Mouse (Mus musculus): Measurements from ENCODE around the gene Txn2. TPM values are rescaled to one million over a fixed set of nuclear protein-coding genes. Genes with fewer than 3 reads are reported as not detected.

The Txn2 gene
- polyA plus RNA-seq, 1 experiment: not detected

- H3K4me3 ChIP-seq (ENCODE audit: insufficient read depth, low read depth, low read length): no peak overlapping the region
- 40% methylated on average over 7 of the region's 7 CpGs for WGBS
- H3K27ac ChIP-seq (ENCODE audit: insufficient read depth, low read depth, low read length): no peak overlapping the region; the same call in 1 of the 2 replicates
- TF ChIP-seq POLR2A (IDR thresholded peaks at IDR 0.05; ENCODE audit: insufficient read depth, low read depth, low read length): no peak
- TF ChIP-seq CTCF (IDR thresholded peaks at IDR 0.05; ENCODE audit: insufficient read depth, low read depth, low read length): no peak
- peaks cover 25% of the 10 kb centered on the region for H3K4me1 ChIP-seq (ENCODE audit: control insufficient read depth, insufficient read depth, low read length)
Measured at GRCm38 (mm10) chr15:77888286-77888685, 40.5 kb downstream of the Txn2 start.

DNA sequence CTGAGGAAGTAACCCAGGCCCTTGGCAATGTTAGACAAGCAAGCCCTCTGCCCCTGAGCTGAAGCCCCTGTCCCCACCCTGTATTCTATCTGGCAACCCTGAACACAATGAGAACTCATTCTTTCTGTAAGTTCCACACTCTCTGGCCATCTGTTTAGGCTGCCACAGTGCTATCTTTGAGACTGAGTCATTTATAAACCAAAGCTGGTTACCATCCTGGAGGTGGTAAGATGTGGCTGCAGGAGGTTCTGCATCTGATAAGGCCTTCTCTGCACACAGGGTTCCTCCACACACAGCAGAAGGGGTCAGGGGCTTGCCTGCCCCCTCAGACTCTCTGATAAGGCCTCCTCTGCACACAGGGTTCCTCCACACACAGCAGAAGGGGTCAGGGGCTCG, 41.7 kb downstream of the Txn2 start:
- peak overlapping the region; percentile 59; the same call in 1 of the 2 replicates for H3K27ac ChIP-seq (ENCODE audit: insufficient read depth, low read depth, low read length)
- H3K4me1 ChIP-seq (ENCODE audit: control insufficient read depth, insufficient read depth, low read length): peaks cover 31% of the 10 kb centered on the region
- WGBS: 69% methylated on average over 1 of the region's 1 CpGs
- TF ChIP-seq POLR2A (IDR thresholded peaks at IDR 0.05; ENCODE audit: insufficient read depth, low read depth, low read length): no peak
- TF ChIP-seq CTCF (IDR thresholded peaks at IDR 0.05; ENCODE audit: insufficient read depth, low read depth, low read length): no peak
- H3K4me3 ChIP-seq (ENCODE audit: insufficient read depth, low read depth, low read length): no peak overlapping the region

GRCm38 (mm10) chr15:77886369-77887092, 42.3 kb downstream of the Txn2 start:
- H3K4me3 ChIP-seq (ENCODE audit: insufficient read depth, low read depth, low read length): no peak overlapping the region
- TF ChIP-seq CTCF (IDR thresholded peaks at IDR 0.05; ENCODE audit: insufficient read depth, low read depth, low read length) (no peak), POLR2A (IDR thresholded peaks at IDR 0.05; ENCODE audit: insufficient read depth, low read depth, low read length) (no peak)
- WGBS: 81% methylated on average over 5 of the region's 5 CpGs
- peaks cover 31% of the 10 kb centered on the region for H3K4me1 ChIP-seq (ENCODE audit: control insufficient read depth, insufficient read depth, low read length)
- H3K27ac ChIP-seq (ENCODE audit: insufficient read depth, low read depth, low read length): no peak overlapping the region

- no peak overlapping the region for H3K4me3 ChIP-seq (ENCODE audit: insufficient read depth, low read depth, low read length)
- peaks cover 31% of the 10 kb centered on the region for H3K4me1 ChIP-seq (ENCODE audit: control insufficient read depth, insufficient read depth, low read length)
- no peak for TF ChIP-seq POLR2A (IDR thresholded peaks at IDR 0.05; ENCODE audit: insufficient read depth, low read depth, low read length)
- no peak for TF ChIP-seq CTCF (IDR thresholded peaks at IDR 0.05; ENCODE audit: insufficient read depth, low read depth, low read length)
- H3K27ac ChIP-seq (ENCODE audit: insufficient read depth, low read depth, low read length): no peak overlapping the region
- 85% methylated on average over 4 of the region's 4 CpGs for whole genome bisulfite sequencing
Measured at GRCm38 (mm10) chr15:77885945-77886344, 42.9 kb downstream of the Txn2 start.

- TF ChIP-seq POLR2A (IDR thresholded peaks at IDR 0.05; ENCODE audit: insufficient read depth, low read depth, low read length) (no peak), CTCF (IDR thresholded peaks at IDR 0.05; ENCODE audit: insufficient read depth, low read depth, low read length) (no peak)
- peaks cover 31% of the 10 kb centered on the region for H3K4me1 ChIP-seq (ENCODE audit: control insufficient read depth, insufficient read depth, low read length)
- no peak overlapping the region for H3K27ac ChIP-seq (ENCODE audit: insufficient read depth, low read depth, low read length)
- WGBS: 85% methylated on average over 6 of the region's 6 CpGs
- no peak overlapping the region for H3K4me3 ChIP-seq (ENCODE audit: insufficient read depth, low read depth, low read length)
Measured at GRCm38 (mm10) chr15:77885159-77885558, 43.6 kb downstream of the Txn2 start.

DNA sequence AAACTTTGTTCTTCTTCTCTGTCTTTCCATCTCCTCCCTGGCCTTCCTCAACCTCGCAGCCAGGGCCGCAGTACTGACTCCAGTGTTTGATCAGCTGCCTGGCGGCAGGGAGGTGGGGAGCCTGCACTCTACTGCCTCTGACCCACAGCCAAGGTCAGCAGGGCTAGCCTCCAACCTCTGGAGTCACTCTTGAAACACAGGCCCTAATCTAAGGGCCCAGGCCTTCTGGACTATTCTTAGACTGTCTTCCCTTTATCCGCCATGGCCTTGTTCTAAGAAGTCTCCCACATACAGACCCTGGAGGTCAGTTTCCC, 45.2 kb downstream of the Txn2 start:
- peaks cover 27% of the 10 kb centered on the region for H3K4me1 ChIP-seq (ENCODE audit: control insufficient read depth, insufficient read depth, low read length)
- TF ChIP-seq CTCF (IDR thresholded peaks at IDR 0.05; ENCODE audit: insufficient read depth, low read depth, low read length): no peak
- no peak overlapping the region for H3K27ac ChIP-seq (ENCODE audit: insufficient read depth, low read depth, low read length)
- WGBS: 82% methylated on average over 4 of the region's 4 CpGs
- no peak overlapping the region for H3K4me3 ChIP-seq (ENCODE audit: insufficient read depth, low read depth, low read length)

DNA sequence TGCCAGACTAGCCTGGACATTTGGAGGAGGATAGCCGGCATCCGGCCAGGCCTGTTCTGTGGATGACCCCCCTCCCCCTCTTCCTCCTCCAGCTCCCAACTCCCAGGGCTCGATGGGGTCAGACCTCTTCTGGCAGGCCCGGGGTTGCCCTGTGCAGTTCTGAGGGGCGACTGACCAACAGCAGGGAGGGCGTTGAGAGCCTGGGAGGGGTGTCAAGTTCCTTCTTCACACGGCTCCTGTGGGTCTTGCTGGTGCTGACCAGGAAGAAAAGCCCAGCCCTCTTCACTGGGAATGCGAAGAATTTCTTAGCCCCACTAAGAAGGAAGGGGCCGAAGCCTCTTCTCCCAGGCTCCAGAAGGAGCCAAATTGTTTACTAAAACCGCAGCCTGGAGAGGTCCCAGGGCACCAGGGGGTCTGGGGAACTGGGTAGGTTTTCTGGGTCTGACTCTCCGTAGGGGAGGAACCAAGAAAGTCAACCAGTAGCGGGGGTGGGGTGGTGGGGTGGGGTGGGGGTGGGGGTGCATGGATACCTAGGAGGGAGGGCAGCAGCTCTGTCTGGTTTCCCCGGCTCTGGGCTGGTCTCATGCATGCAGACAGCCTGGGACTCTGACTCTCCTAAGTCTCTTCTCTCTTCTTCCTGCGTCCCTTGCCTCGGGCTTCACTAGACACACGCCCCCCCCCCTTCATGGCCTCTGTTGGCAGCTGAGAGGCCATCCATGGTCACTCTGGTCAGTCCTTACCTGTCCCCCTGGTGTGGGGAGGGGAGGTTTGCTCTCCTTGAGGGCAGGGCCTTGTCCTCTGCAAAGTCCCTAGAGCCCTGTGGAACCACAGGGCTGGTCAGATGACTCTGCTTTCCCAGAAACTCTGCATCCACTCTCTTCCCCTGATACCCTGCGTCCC, 45.8 kb downstream of the Txn2 start:
- WGBS: 49% methylated on average over 16 of the region's 17 CpGs
- no peak overlapping the region for H3K27ac ChIP-seq (ENCODE audit: insufficient read depth, low read depth, low read length)
- no peak for TF ChIP-seq CTCF (IDR thresholded peaks at IDR 0.05; ENCODE audit: insufficient read depth, low read depth, low read length)
- no peak for TF ChIP-seq POLR2A (IDR thresholded peaks at IDR 0.05; ENCODE audit: insufficient read depth, low read depth, low read length)

GRCm38 (mm10) chr15:77882297-77882696, 46.5 kb downstream of the Txn2 start:
- H3K4me3 ChIP-seq (ENCODE audit: insufficient read depth, low read depth, low read length): no peak overlapping the region
- H3K27ac ChIP-seq (ENCODE audit: insufficient read depth, low read depth, low read length): no peak overlapping the region
- 91% methylated on average over 6 of the region's 6 CpGs for WGBS
- peaks cover 16% of the 10 kb centered on the region for H3K4me1 ChIP-seq (ENCODE audit: control insufficient read depth, insufficient read depth, low read length)
- TF ChIP-seq POLR2A (IDR thresholded peaks at IDR 0.05; ENCODE audit: insufficient read depth, low read depth, low read length) (no peak), CTCF (IDR thresholded peaks at IDR 0.05; ENCODE audit: insufficient read depth, low read depth, low read length) (no peak)

More for the DNA sequence above, 45.8 kb downstream of the Txn2 start:
- H3K4me3 ChIP-seq (ENCODE audit: insufficient read depth, low read depth, low read length): no peak overlapping the region
- H3K4me1 ChIP-seq (ENCODE audit: control insufficient read depth, insufficient read depth, low read length): peaks cover 21% of the 10 kb centered on the region

DNA sequence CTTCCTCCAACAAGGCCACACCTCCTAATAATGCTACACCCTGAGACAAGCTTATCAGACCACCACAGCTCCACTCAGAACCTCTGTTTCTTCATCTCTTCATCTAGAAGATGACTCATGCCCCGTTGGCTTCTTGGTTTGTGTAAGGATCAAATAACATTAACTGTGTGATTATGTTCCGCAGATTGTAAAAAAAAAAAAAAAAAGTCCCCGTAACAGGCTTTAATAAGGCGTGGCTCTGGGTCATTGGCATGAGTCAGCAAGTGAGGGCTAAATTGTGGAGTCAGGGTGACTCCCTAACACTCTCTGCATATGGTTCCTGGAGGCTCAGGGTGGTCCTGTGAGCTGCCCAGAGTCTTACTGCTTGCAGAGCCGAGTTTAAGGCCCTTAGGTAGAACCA, 47.1 kb downstream of the Txn2 start:
- Histone ChIP-seq H3K4me3 (ENCODE audit: insufficient read depth, low read depth, low read length) (no peak overlapping the region), H3K27ac (ENCODE audit: insufficient read depth, low read depth, low read length) (no peak overlapping the region), H3K4me1 (ENCODE audit: control insufficient read depth, insufficient read depth, low read length) (peaks cover 14% of the 10 kb centered on the region)
- TF ChIP-seq POLR2A (IDR thresholded peaks at IDR 0.05; ENCODE audit: insufficient read depth, low read depth, low read length) (no peak), CTCF (IDR thresholded peaks at IDR 0.05; ENCODE audit: insufficient read depth, low read depth, low read length) (no peak)
- WGBS: 60% methylated on average over 5 of the region's 5 CpGs
